Mouse (Mus musculus) monocyte, adult 5-6 weeks (primary cell): ENCODE data around the gene Eya2. TPM values are rescaled to one million over a fixed set of nuclear protein-coding genes. Genes with fewer than 3 reads are reported as not detected.

Experiments
- total RNA-seq: library from RNA; stranded (forward); fragments of 200-1000, 200-491, 200-594 nt; gene quantifications from 3 replicates; pipeline ENCODE4 v1.2.3, GENCODE M21; 2017

Eya2 gene
- total RNA-seq, 1 experiment from 2014 or later: 6.4 TPM

Other genes with a start within 250 kb of the Eya2 start
- not detected in 3 replicates for gene Zfp663, start 226.3 kb upstream of the Eya2 start, total RNA-seq
- gene Zfp334, start 206.8 kb upstream of the Eya2 start, total RNA-seq: not detected in 3 replicates
- gene Ocstamp, start 194.6 kb upstream of the Eya2 start, total RNA-seq: 0.19 TPM in 1 of 3 replicates, not detected in the others
- not detected in 3 replicates for gene Slc13a3, start 121.8 kb upstream of the Eya2 start, total RNA-seq
- 4.5 to 14.9 TPM (median 5.4 TPM) in 3 replicates for gene Trp53rka, start 101.7 kb upstream of the Eya2 start, total RNA-seq
- gene Slc2a10, start 91.2 kb upstream of the Eya2 start, total RNA-seq: 0.68 TPM in 1 of 3 replicates, not detected in the others